Mouse (Mus musculus): Measurements from ENCODE around the gene Foxn3.

GRCm38 (mm10) chr12:99527452-99527851 is 35.9 kb downstream of the Foxn3 start:
- TF ChIP-seq CTCF (IDR thresholded peaks at IDR 0.05) (no peak), EP300 (IDR thresholded peaks at IDR 0.05) (no peak)
